27 mouse cellular contexts compared by ENCODE assay signal in the genomic region with DNA sequence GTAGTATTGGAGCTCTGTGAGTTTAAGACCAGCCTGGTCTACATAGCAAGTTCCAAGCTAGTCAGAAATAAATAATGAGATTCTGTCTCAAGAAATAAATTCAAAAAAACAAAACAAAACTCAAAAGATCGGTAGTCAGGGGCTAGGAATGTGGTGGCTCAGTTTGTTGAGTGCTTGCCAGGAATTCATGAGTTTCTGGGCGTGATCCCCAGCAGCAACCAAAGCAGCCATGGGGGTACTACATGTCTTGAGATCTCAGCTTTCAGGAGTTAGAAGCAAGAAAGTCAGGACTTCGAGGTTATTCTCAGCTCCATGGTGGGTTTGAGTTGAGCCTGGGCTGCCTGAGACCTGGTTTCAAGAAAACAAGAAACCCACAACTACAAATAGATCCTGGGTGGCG. TPM values are rescaled to one million over a fixed set of nuclear protein-coding genes. Genes with fewer than 3 reads are reported as not detected.
DNase-seq lines count a peak whose midpoint lies in the region; ATAC-seq and TF ChIP-seq lines count a peak whose summit lies in the region.
"Had no signal": no experiment of that assay in that cellular context is flagged by ENCODE, and none has a peak within 500 bp of the region (broad histone marks: within the 10 kb centered on the region; RNA-seq: fewer than 3 reads in every experiment).

No protein-coding gene starts in this region.

- H3K9me3 ChIP-seq in hindbrain, postnatal 0 days (ENCODE audit: low read length): no peaks in the 10 kb centered on the region
- no peaks in the 10 kb centered on the region for H3K9me3 ChIP-seq in hindbrain, embryonic 10.5 days
- no peaks in the 10 kb centered on the region for H3K9me3 ChIP-seq in intestine, embryonic 16.5 days (ENCODE audit: control insufficient read depth, low read length)
- H3K9me3 ChIP-seq: embryonic facial prominence, embryonic 10.5 days; forebrain, embryonic 15.5 days; G1E; heart, embryonic 15.5 days had no signal

- no peaks in the 10 kb centered on the region for H3K27me3 ChIP-seq in hindbrain, postnatal 0 days (ENCODE audit: insufficient read depth, low read length)
- peaks cover 14% of the 10 kb centered on the region; the same call in 1 of the 2 replicates for H3K27me3 ChIP-seq in hindbrain, embryonic 10.5 days (ENCODE audit: insufficient read depth, poor library complexity, severe bottlenecking)
- no peaks in the 10 kb centered on the region; the same call in 1 of the 2 replicates for H3K27me3 ChIP-seq in intestine, embryonic 16.5 days (replicated peaks; ENCODE audit: control insufficient read depth, insufficient read depth, low read length)
- H3K27me3 ChIP-seq: forebrain, embryonic 15.5 days; heart, embryonic 15.5 days had no signal

- no peaks in the 10 kb centered on the region for H3K36me3 ChIP-seq in hindbrain, postnatal 0 days (ENCODE audit: insufficient read depth, low read length)
- H3K36me3 ChIP-seq in hindbrain, embryonic 10.5 days: no peaks in the 10 kb centered on the region
- no peaks in the 10 kb centered on the region for H3K36me3 ChIP-seq in intestine, embryonic 16.5 days (ENCODE audit: control insufficient read depth, insufficient read depth, low read length)
- H3K36me3 ChIP-seq: embryonic facial prominence, embryonic 10.5 days; forebrain, embryonic 15.5 days; heart, embryonic 15.5 days had no signal

- no peak overlapping the region for H3K4me2 ChIP-seq in hindbrain, postnatal 0 days (ENCODE audit: low read depth, low read length)
- no peak overlapping the region for H3K4me2 ChIP-seq in intestine, embryonic 16.5 days (ENCODE audit: low read depth, low read length)
- H3K4me2 ChIP-seq: forebrain, embryonic 15.5 days; heart, embryonic 11.5 days; heart, embryonic 15.5 days; hindbrain, embryonic 14.5 days had no signal

- H3K4me1 ChIP-seq in hindbrain, postnatal 0 days (ENCODE audit: insufficient read depth, low read length): no peaks in the 10 kb centered on the region
- H3K4me1 ChIP-seq in hindbrain, embryonic 10.5 days (replicated peaks): no peaks in the 10 kb centered on the region
- H3K4me1 ChIP-seq in embryonic fibroblast, embryonic 13.5 days (ENCODE audit: control insufficient read depth, insufficient read depth, low read length): peaks cover 7% of the 10 kb centered on the region; the same call in 1 of the 2 replicates
- H3K4me1 ChIP-seq in intestine, embryonic 16.5 days (ENCODE audit: control insufficient read depth, insufficient read depth, low read length): no peaks in the 10 kb centered on the region
- H3K4me1 ChIP-seq: embryonic facial prominence, embryonic 10.5 days; forebrain, embryonic 15.5 days; heart, embryonic 15.5 days had no signal

- DNase-seq in hindbrain, postnatal 0 days (ENCODE audit: low spot score): peak; percentile 2
- DNase-seq in hindbrain, embryonic 10.5 days (ENCODE audit: low spot score): no peak
- DNase-seq in 3134 (ENCODE audit: extremely low read depth, insufficient read length, low spot score): peak; percentile 51
- peak; percentile 79 for DNase-seq in Muller cell, postnatal 12 days (ENCODE audit: inconsistent ontology term)
- no peak for DNase-seq in layer of hippocampus, adult 2 months (ENCODE audit: low spot score in 2 of 2)
- DNase-seq: adrenal gland, adult 2 months; B cell, adult 2 months; cerebellum, adult 11-12 months; cerebellum, postnatal 36 days; gastrocnemius, postnatal 36 days; heart, adult 18-20 months; heart, postnatal 14 days had no signal

- no peak for ATAC-seq in hindbrain, postnatal 0 days
- ATAC-seq in intestine, embryonic 16.5 days: no peak
- ATAC-seq: CD4-positive, CD25-positive, alpha-beta regulatory T cell, adult 4 months; forebrain, embryonic 15.5 days; intestine, postnatal 0 days had no signal

- H3K27ac ChIP-seq in hindbrain, postnatal 0 days: no peak overlapping the region
- H3K27ac ChIP-seq in hindbrain, embryonic 10.5 days: no peak overlapping the region
- peak overlapping the region; percentile 95 for H3K27ac ChIP-seq in embryonic fibroblast, embryonic 13.5 days (ENCODE audit: insufficient read depth, low read length)
- H3K27ac ChIP-seq in layer of hippocampus, adult 2 months: no peak overlapping the region
- H3K27ac ChIP-seq in intestine, embryonic 16.5 days (ENCODE audit: low read length): no peak overlapping the region
- H3K27ac ChIP-seq: embryonic facial prominence, embryonic 10.5 days; forebrain, embryonic 15.5 days; heart, embryonic 15.5 days; hindbrain, embryonic 14.5 days had no signal

- TF ChIP-seq CTCF in hindbrain, postnatal 0 days (IDR thresholded peaks at IDR 0.05; ENCODE audit: low read depth): no peak
- TF ChIP-seq CTCF in embryonic fibroblast, embryonic 13.5 days (IDR thresholded peaks at IDR 0.05; ENCODE audit: borderline replicate concordance, insufficient read depth, low read length): no peak
- TF ChIP-seq CTCF in layer of hippocampus, adult 2 months (conservative IDR thresholded peaks at IDR 0.05): no peak

- WGBS in hindbrain, postnatal 0 days: 55% methylated on average over 4 of the region's 4 CpGs
- WGBS in hindbrain, embryonic 10.5 days: 88% methylated on average over 4 of the region's 4 CpGs
- 80% methylated on average over 4 of the region's 4 CpGs for WGBS in intestine, embryonic 16.5 days

- H3K4me3 ChIP-seq in hindbrain, postnatal 0 days (ENCODE audit: low read length): no peak overlapping the region
- no peak overlapping the region for H3K4me3 ChIP-seq in hindbrain, embryonic 10.5 days
- no peak overlapping the region for H3K4me3 ChIP-seq in embryonic fibroblast, embryonic 13.5 days (ENCODE audit: insufficient read depth, low read length)
- H3K4me3 ChIP-seq in layer of hippocampus, adult 2 months: no peak overlapping the region
- H3K4me3 ChIP-seq in intestine, embryonic 16.5 days (ENCODE audit: low read length): no peak overlapping the region
- H3K4me3 ChIP-seq: embryonic facial prominence, embryonic 10.5 days; erythroblast, embryonic 14.5 days; forebrain, embryonic 15.5 days; heart, embryonic 15.5 days had no signal

- H3K9ac ChIP-seq in hindbrain, postnatal 0 days (replicated peaks; ENCODE audit: low read length): no peak overlapping the region
- no peak overlapping the region for H3K9ac ChIP-seq in intestine, embryonic 16.5 days (ENCODE audit: low read depth, low read length)
- H3K9ac ChIP-seq: forebrain, embryonic 15.5 days; heart, embryonic 15.5 days; hindbrain, embryonic 14.5 days had no signal

- TF ChIP-seq POLR2A in embryonic fibroblast, embryonic 13.5 days (IDR thresholded peaks at IDR 0.05; ENCODE audit: low read depth, low read length): no peak

RNA-seq across cellular contexts. Expression of a gene that starts 27.0 kb away (rescaled TPM):
- total RNA-seq in hindbrain, postnatal 0 days (2014; rRNA removed): not detected in 2 replicates
- 0.84 and 0.91 TPM in 2 replicates for polyA plus RNA-seq in hindbrain, postnatal 0 days (2015; fragmentation: Nextera tagmentation; extraction: Ambion mirVana)
- polyA plus RNA-seq in hindbrain, embryonic 10.5 days (2016; fragmentation: Nextera tagmentation; extraction: Ambion mirVana): 0.37 TPM in 1 of 2 replicates, not detected in the other
- polyA plus RNA-seq in embryonic fibroblast, embryonic 13.5 days (2011; ENCODE audit: insufficient read length, low read depth, missing spikeins): not detected in 2 replicates
- not detected for total RNA-seq in layer of hippocampus, adult 2 months (2021)
- 305 and 338 TPM in 2 replicates for polyA plus RNA-seq in intestine, embryonic 16.5 days (2015; fragmentation: Nextera tagmentation; extraction: Ambion mirVana)
- total RNA-seq: adrenal gland, adult 2 months; adrenal gland, postnatal 36 days; G1E; gastrocnemius, postnatal 36 days; heart, adult 18-20 months; heart, postnatal 14 days; hematopoietic stem cell, adult 5-6 weeks had no signal
- polyA plus RNA-seq: adrenal gland, adult 2 months; embryonic facial prominence, embryonic 10.5 days; embryonic facial prominence, embryonic 14.5 days; erythroblast, embryonic 14.5 days; forebrain, embryonic 11.5 days; G1E; heart, embryonic 15.5 days had no signal

Comparison
In these comparisons a context has a peak if more than half of its experiments do, and no peak if none do; other contexts are left out.
1. DNase-seq: peak in hindbrain, postnatal 0 days (single experiment), 3134 (single experiment) and Muller cell, postnatal 12 days (single experiment); none in hindbrain, embryonic 10.5 days (single experiment) and layer of hippocampus, adult 2 months (0 of 2).
2. RNA of a gene that starts 27.0 kb away (polyA plus RNA-seq): 305 to 338 TPM in intestine, embryonic 16.5 days; 0.84 to 0.91 TPM in hindbrain, postnatal 0 days, not detected in embryonic fibroblast, embryonic 13.5 days and 0.37 TPM in hindbrain, embryonic 10.5 days; every median in the first group is over 100 times any median in the second.